Mouse (Mus musculus) thymus, postnatal 10 days (tissue): Measurements from ENCODE around the gene Hist2h2bb.
A peak's percentile ranks its signal among the peaks of the same experiment; 100 is the strongest.
"Not testable (repeated sequence)": the region's sequence is repeated elsewhere in the genome, so short reads cannot be mapped to it uniquely, and the experiment has no call there.

ENCODE experiments used
- DNase-seq, 2 experiments: peaks; one replicate each; pipeline ENCODE4 v3.0.0; 2021; ENCODE audit warnings: low spot score in 2 of 2

Gene Hist2h2bb

GRCm38 (mm10) chr3:96263558-96264403, 5.8 kb upstream of the Hist2h2bb start:
- peak; percentile 40 to 45 for DNase-seq

- DNase-seq, result no peak
These were observed 5.1 kb upstream of the Hist2h2bb start for GRCm38 (mm10) chr3:96264404-96264949.

GRCm38 (mm10) chr3:96266132-96266710, 3.3 kb upstream of the Hist2h2bb start:
- DNase-seq, result no peak

- no peak for DNase-seq
These were observed 2.0 kb upstream of the Hist2h2bb start for GRCm38 (mm10) chr3:96267541-96267940.

DNA sequence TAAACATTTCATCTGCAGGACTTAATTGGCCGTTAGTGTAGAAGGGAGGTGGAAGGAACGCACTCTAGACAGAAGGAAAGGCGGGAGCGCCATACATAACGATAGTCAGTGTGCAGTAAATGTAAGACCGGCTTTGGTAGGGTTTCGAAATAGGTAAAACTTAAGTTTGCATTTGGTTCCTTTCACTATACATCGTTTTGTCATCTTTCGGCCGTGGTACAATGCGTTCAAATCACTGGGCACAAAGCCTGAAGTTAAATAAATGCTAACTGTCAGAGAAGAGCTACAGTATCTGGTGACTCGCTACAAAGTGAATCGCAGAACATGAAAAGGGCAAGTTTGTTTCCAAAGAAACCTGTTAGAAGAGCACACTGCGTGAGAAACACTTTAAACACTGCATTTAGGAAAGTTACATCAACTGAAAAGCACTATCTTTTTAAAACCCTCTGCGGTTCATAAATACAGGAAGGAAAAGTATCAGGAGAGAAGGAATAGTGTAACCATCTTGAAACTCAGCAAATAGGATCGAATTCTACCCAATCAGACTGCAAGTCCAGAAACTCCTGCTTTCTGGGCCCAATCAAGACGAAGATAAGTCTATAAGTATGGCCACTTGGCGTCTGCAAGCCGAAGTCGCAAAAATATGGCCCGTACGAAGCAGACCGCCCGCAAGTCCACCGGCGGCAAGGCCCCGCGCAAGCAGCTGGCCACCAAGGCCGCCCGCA, 1.3 kb upstream of the Hist2h2bb start, which contains the start of gene Hist2h3b:
Gene Hist2h3b, plus strand, starts transcription at position 604 of the 725 bp plus-strand sequence.
- peak; percentile 77 to 84 for DNase-seq

- DNase-seq, result peak in 1 of 2 experiments; percentile 31
These were observed 675 bp upstream of the Hist2h2bb start for GRCm38 (mm10) chr3:96268776-96269378.

DNA sequence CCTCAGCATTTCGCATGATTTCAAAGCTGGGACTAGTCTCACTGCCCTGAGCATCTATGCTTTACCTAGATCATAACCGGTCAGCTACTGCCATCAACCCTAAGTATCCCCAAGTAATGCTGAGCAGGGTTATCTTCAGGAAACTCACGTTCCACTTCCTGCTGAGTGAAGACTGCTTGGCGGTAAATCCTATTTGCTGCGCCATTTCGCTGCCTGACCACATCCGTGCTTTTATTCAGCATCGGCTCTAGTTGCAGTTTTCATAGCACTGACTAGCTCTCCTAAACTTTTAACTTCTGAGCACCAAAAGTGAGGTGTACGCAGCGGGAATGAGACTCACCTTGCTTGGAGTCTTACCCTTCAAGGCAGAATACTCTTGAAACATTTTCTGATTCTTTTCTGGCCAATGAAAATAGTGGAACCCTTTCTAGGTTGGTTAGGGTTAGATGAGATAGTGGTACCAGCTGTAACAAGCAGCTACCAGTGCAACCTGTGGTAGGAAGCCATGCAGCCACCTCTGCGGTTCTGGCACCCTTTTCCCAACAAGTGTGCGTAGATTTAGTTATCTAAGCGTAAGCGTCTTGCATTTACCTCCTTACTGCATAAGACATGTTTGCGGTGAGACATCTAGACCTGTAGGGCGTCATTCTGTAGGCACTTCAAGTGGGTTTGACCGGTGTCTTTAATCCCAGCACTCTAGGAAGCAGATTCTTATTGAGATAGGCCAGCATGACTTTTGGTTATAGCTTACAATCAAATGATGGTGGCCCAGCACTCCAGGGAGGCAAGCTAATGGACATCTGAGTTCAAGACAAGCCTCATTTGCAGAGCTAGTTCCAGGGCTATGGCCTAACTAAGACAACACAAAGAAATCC, 4.3 kb downstream of the Hist2h2bb start:
- peak; percentile 46 to 48 for DNase-seq

GRCm38 (mm10) chr3:96277428-96277799, 7.9 kb downstream of the Hist2h2bb start:
- peak; percentile 80 to 88 for DNase-seq

GRCm38 (mm10) chr3:96277800-96278624, 8.5 kb downstream of the Hist2h2bb start:
- DNase-seq, result peak; percentile 92 to 96

GRCm38 (mm10) chr3:96280660-96281059, 11.1 kb downstream of the Hist2h2bb start:
- no peak for DNase-seq

DNA sequence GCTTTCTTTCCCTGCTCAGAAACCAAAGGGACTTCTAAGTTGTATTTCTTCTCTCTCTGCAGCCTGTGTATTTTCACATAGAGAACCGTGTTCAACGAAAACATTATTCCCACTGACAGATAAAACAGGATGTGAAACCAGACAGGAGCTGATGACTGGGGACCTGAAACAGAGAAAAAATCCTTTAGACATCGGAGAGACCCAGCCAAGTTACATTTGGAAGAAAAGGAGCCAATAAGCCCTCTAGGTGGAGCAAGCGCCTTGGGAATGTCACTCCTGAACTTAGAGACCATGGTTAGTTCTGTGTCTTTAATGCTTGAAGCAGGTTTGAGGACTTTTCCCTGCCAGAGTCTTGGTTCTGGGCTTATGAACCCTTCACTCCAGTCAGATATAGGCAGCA, 14.9 kb downstream of the Hist2h2bb start:
- no peak for DNase-seq

GRCm38 (mm10) chr3:96287334-96287733, 17.8 kb downstream of the Hist2h2bb start:
- DNase-seq, result not testable (repeated sequence)

DNA sequence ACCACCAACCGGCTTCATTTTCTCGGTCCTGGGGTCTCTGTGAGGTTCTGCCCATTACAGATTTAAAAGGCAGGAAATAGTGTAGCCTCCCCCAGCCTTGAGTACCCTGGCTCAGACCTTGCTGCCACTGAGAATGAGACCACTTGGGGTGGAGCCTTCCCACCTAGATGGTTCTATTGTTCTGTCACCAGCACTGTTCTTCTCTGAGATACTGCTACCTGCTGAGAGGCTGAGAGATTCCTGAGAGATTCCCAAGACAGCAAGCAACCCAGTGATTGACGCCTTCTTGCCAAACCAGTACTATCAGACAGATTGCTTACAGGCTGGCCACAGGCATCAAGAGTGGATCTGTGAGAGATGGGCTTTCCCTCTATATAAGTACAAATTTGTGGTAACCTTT, 19.6 kb downstream of the Hist2h2bb start:
- no peak for DNase-seq

- DNase-seq, result not testable (repeated sequence)
These were observed 21.2 kb downstream of the Hist2h2bb start for GRCm38 (mm10) chr3:96290727-96291126.

DNA sequence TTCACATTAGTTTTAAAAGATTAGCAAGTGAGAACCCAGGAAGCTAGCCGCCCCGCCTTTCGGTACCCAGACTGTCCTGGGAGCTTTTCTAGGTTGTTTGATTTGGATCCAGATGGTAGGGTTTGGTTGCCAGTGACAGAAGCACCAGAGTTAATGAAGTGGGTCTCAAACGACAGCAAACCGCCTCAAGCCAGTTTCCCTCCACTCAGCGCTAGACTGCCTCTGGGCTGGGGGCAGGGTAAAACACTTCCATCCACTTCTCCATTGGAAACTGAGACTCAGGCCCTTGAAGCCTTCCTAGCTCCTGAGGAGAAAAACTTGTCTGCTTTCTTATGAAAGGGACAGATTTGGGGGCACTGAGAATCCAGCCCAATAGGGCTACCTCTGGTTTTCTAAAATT, 23.1 kb downstream of the Hist2h2bb start:
- no peak for DNase-seq

DNA sequence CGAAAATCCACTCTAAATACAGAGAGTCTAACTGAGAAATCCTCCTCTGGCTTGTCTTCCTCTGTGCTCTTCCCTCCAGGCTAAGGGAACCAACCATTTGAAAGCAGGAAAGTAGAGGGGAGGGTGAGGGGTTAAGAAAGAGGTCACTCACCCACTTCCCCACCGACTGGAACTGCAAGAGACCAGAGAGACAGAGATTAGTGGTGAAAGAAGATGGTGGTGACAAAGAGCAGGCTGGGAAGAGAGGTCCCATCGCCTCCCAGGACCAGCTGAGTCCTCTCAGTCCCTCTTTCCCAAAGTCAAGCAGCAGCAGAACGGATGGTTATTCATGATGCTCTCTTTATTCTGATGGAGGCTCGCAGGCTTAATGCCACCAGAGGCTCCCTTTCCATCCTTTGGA, 23.8 kb downstream of the Hist2h2bb start:
- no peak for DNase-seq

- DNase-seq, result no peak
These were observed 24.2 kb downstream of the Hist2h2bb start, which contains the start of gene Fcgr1 for GRCm38 (mm10) chr3:96293787-96294186. Gene Fcgr1, minus strand, starts transcription at chr3:96293969.

GRCm38 (mm10) chr3:96298360-96298759, 28.8 kb downstream of the Hist2h2bb start:
- DNase-seq, result no peak

DNA sequence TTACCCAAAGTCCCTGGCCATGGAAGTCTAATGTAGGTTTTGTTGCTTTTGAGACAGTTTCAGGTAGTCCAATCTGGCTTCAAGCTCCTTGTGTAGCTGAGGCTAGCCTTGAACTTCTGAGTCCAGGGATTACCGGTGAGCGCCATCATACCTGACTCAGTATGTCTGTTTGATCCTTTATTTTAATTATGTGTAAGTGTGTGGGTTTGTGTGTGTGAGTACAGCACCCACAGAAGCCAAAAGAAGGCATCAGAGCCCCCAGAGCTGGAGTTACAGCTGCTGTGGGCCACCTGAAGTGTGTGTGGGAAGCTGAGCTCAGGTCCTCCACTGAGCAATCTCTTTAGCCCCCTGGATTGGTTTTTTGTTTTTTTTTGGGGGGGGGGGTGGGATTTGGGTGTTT, 30.0 kb downstream of the Hist2h2bb start:
- DNase-seq, result no peak
